Mouse (Mus musculus): ENCODE data around the gene Zmynd8.

Zmynd8 gene

DNA sequence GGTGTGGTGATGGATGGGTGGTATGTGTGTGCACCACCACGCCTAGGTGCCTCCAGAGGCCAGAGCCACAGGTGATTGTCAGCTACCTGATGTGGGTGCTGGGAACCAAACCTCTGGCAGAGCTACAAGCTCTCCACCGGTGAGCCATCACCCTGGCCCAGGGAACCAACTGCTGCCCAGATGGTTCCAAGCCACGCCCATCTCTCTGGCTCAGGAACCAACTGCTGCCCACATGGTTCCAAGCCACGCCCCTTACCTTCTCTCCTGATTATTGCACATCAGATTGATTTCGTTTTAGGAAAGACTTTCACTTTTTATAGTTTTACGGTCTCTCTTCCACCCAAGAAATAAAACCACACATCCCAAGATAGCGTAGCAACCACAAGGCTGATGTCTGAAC is 150.8 kb downstream of the Zmynd8 start:
- DNase-seq (ENCODE audit: low spot score in 2 of 2) = no peak

DNA sequence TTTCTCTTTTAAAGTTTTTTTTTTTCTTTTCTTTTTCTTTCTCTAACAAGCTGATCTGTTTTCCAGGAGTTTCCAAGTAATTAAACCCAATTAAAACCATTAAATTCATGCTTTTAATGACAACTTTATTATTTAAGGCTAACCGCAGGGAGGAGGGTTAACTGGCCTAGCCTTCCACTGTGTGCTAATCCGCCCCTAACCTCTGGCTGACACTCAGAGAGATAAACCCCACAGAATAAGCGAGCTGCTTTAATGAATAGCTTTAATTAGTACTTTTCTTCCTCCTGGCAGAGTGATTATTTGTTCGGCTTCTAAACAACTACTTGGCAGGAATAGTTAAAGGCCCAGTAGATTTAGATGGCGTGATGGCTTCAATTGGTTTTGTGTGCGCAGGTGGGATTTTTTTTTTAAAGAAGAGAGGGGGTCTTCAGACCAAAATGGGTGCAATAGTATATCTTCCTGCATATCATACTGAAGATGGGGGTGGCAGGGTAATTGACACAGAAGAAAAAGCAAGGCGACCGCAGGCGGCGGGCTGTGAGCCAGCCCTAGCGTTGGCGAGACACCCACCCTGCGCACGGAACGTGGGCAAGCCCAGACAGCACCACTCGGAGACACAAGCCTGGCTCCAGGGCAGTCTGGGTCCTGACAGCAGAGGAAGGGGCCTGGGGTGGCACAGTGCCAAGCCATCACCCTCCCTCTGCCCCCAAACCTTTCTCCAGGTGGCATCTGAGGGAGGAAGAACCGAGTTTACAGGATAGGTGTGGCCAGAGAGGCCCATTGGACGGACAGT is 153.3 kb downstream of the Zmynd8 start:
- DNase-seq (ENCODE audit: low spot score in 2 of 2) = peak in 1 of 2 experiments; percentile 34

DNA sequence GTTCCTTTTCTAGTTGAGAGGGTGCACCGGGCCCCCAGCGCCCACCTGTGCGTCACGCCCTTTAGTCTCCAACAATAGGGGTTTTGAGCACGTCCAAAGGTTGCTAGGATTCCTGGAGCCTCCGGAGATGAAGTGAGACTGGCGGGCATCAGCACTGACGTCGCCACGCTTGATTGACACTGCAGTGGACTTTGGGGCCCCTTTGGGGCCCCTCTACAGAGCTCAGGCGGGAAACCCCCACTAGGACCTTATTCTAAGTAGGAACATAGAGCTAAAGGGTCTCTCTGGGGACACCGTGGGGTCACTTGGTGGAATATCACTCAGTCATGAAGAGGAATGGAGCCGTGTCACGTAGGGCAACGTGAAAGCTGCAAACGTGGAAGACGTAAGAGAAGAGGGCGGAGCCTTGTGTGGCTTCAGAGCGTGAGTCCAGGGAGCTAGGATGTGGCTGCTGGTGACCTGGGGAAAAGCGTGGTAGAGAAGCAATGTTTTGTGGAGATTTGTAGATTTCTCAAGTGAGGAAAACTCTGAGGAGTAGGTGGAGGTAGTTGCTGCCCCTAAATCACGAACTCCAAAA is 156.5 kb downstream of the Zmynd8 start:
- DNase-seq (ENCODE audit: low spot score in 2 of 2) = no peak

DNA sequence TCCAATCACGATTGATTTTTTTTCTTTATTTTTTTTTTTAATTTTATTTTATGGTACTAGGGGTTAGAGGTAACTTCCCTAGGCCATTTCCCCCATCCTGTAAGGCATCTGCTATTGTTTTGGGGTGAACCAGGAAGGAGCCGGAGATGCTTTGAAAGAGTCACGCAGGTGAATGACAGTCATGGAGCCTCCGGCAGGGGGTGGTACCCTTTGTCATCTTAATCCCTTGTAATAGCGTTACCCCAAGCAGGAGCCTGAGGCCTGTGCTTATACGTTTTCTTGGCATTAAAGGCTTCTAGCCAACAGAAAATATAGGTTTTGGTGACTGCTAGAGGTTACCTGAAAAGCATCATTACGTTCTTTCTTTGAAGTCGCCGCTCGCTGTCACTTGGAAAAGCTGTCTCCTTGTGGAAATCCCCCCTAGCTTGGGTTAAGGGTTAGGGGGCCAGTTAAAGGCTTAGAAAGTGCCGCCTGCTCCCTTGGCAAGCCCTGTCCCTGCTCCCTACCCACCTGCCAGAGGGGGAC is 157.2 kb downstream of the Zmynd8 start:
- no peak for DNase-seq (ENCODE audit: low spot score in 2 of 2)

DNA sequence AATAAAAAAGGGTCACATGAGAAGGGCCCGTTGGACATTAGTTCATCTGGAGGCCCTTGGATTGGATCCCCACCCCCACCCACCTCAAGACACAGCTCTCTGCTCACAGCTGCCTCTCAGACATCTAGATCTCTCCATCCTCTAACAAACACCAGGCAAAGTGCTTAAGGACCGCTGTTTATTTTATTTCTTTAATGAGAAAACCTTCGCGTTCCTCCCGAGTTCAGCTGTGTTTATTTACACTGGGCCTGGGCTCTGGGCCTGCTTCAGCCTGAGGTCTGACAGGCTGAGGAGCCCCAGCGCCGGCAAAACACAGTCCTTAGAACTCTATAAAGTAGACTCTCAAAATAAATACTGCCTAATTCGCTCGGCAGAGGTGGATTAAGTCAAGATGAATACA is 157.8 kb downstream of the Zmynd8 start:
- DNase-seq (ENCODE audit: low spot score in 2 of 2) = no peak

DNA sequence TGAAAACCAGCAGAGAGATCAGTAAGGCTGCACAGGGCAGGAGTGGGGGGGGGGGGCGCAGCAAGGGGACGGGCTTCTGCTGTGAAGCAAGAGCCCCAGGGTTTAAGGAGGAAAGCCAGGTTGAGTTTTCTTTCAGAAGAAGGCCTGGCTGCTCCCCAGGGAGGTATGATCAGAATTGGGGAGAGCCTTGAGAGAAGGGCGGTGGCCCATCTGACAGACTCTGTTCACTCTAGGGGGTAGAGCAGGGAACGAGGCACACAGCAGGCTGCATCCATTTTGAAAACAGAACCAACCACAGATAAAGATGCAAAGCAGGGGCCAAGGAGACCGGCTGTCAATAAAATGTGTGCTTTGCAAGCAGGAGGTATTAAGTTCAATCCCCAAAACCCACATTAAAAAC is 158.4 kb downstream of the Zmynd8 start:
- DNase-seq (ENCODE audit: low spot score in 2 of 2) = no peak

DNA sequence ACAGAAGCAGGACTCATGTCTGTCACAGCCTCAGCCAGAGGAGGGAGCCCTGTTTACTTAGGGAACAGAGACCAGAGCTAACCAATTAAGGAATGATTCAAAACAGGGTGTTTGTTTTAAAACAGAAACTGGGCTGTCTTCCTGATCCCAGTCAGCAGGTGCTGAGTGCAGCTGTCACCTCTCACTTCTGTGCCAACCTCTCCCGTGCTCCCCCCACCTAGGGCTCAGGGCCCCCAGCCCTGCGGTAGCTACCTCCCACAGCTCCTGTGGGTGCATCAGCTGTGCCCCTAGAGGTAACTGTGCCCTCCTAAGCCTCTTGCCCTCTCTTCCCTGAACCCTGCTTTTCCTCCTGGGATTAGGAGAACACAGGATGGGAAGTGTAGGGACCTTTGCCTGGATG is 162.5 kb downstream of the Zmynd8 start:
- no peak for DNase-seq (ENCODE audit: low spot score in 2 of 2)

All from right cerebral cortex, adult 2 months (tissue).